Mouse (Mus musculus) lung, postnatal 0 days (tissue): ENCODE measurements at regions not wholly inside any gene's neighbourhood (a gene's known extent, or its start where the extent isn't known, plus 50 kb on each side); places are given as distances from the start of the nearest gene placed in this dataset.

Experiments
- CTCF ChIP-seq: IDR thresholded peaks from 2 replicates; pipeline ENCODE4 v1.5.1; 2016; ENCODE audit warnings: antibody characterized with exemption, mild to moderate bottlenecking
- EP300 ChIP-seq: IDR thresholded peaks from 2 replicates; pipeline ENCODE4 v1.6.1; 2016; ENCODE audit warnings: antibody characterized with exemption, mild to moderate bottlenecking, control low read depth

- TF ChIP-seq CTCF (no peak), EP300 (no peak)
These were observed 68.6 kb upstream of the Dppa4 start for GRCm38 (mm10) chr16:48214976-48215375.
